Mouse (Mus musculus) testis, adult 2 months (tissue): ENCODE measurements at regions not wholly inside any gene's neighbourhood (a gene's known extent, or its start where the extent isn't known, plus 50 kb on each side); places are given as distances from the start of the nearest gene placed in this dataset.

Source experiments
- CTCF ChIP-seq: fragments of 200-500 bp; IDR thresholded peaks from 2 replicates; pipeline ENCODE4 v1.5.1; 2012; ENCODE audit warnings: low read depth, mild to moderate bottlenecking, inconsistent platforms, low read length, moderate library complexity; ENCODE audit not compliant: control insufficient read depth, insufficient read depth, insufficient replicate concordance
- POLR2A ChIP-seq: fragments of 200-500 bp; IDR thresholded peaks from 2 replicates; pipeline ENCODE4 v1.6.1; 2012; ENCODE audit warnings: low read depth, mild to moderate bottlenecking, inconsistent platforms, low read length, moderate library complexity; ENCODE audit not compliant: control insufficient read depth

GRCm38 (mm10) chr12:11518379-11518778, 62.5 kb downstream of the Rad51ap2 start:
- TF ChIP-seq CTCF (no peak), POLR2A (no peak)
